Mouse (Mus musculus) macrophage (primary cell): ENCODE data around the gene Ptges3. TPM values are rescaled to one million over a fixed set of nuclear protein-coding genes. Genes with fewer than 3 reads are reported as not detected.

Source experiments
- H3K27ac ChIP-seq: fragments of 350-480 bp; formaldehyde crosslinking; 2 replicates; pipeline ENCODE4 v1.9.0; 2021
- H3K36me3 ChIP-seq: fragments of 350-480 bp; formaldehyde crosslinking; 2 replicates; pipeline ENCODE4 v1.9.0; 2021; ENCODE audit errors: inconsistent target
- H3K4me3 ChIP-seq: fragments of 350-480 bp; formaldehyde crosslinking; 2 replicates; pipeline ENCODE4 v1.9.0; 2021; ENCODE audit errors: inconsistent target
- H3K79me2 ChIP-seq: fragments of 350-480 bp; formaldehyde crosslinking; 2 replicates; pipeline ENCODE4 v1.9.0; 2021; ENCODE audit errors: inconsistent target
- WGBS: methylation state at CpG from one replicate; pipeline ENCODE4 v1.1.7; 2026; ENCODE audit warnings: inconsistent platforms; ENCODE audit not compliant: missing documents; 5-methylcytosine and 5-hydroxymethylcytosine counted together
- polyA plus RNA-seq: library from polyadenylated mRNA; stranded (reverse); fragments of 250-400 nt; gene quantifications from 3 replicates; pipeline ENCODE4 v1.2.4, GENCODE M21; 2018; ENCODE audit warnings: inconsistent platforms
- total RNA-seq, 78 experiments: library from RNA; depleted of rRNA; stranded (reverse); fragments of 250-400 nt; gene quantifications; 1 replicate in 9 of 78; 2 replicates in 24 of 78; 3 replicates in 43 of 78; 4 replicates in 2 of 78; pipeline ENCODE4 v1.2.4; 2018; ENCODE audit warnings: inconsistent platforms in 56 of 78

Gene Ptges3
- 10 to 100 TPM; 20.4 to 59.5 (median 32.0) TPM for total RNA-seq (2018; cell fraction: chromatin; rRNA removed)
- total RNA-seq (2018; cell fraction: cytosol; rRNA removed): 100 to 1,000 TPM; 104 to 143 (median 120) TPM
- 10 to 100 TPM; 32.1 to 91.0 (median 51.0) TPM for total RNA-seq (2018; cell fraction: nucleus; rRNA removed)
- 66.7 to 167 TPM (median 80.1 TPM) in 3 replicates for polyA plus RNA-seq

DNA sequence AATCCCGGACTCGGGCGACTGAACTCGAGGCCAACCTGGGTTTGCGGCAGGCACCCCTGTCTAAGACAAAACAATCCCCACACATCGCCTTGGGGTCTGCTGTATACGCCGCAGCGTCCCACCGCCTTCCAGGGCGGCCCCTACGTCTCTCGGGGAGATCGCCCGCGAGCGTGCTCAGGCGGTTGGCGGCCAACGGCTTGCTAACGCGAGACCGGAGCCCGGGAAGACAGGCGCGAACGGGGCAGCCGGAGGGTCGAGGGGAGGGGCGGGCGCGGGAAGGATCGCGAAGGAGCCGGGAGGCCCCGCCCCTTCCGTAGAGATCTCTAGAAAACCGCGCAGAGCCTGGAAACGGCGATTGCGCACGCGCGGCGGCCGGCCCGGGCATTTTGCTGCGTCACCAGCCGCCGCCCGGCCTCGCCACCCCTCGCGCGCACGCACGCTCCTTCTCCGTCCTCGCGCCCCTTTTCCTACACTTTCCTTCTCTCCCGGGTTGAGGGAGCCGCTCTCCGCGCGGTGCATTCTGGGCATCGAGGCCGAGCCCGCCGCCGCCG is at the start of gene Ptges3:
TSS of gene Ptges3 (plus strand) at position 354 of the 551 bp plus-strand sequence.
- Histone ChIP-seq H3K4me3 (peak within 1 kb of the TSS; percentile 65), H3K36me3 (no peaks in the 10 kb centered on the region), H3K27ac (peak within 1 kb of the TSS; percentile 82), H3K79me2 (peaks cover 44% of the 10 kb centered on the region)
- under 1% methylated on average over 53 of the region's 72 CpGs for WGBS

DNA sequence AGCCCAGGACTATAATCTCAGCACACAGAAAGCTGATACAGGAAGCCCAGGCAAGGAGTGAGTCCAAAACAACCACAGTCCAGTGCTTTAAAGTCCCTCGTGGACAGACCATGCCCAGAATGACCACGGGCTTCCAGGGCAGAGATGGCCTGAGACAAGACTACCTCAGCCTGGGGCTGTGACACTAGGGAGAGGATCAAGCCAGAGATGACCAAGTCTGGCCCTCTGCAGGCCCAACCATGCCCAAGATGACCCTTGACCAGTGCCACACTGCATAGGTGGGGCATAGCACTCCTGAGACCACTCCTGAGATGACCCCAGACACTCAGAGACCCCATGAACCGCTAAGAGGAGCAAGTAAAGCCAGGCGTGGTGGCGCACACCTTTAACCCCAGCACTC is 49.0 kb upstream of the Ptges3 start:
- H3K27ac ChIP-seq: no peak overlapping the region
- WGBS: 80% methylated on average over 5 of the region's 5 CpGs
- H3K36me3 ChIP-seq: no peaks in the 10 kb centered on the region
- no peak overlapping the region for H3K4me3 ChIP-seq
- no peaks in the 10 kb centered on the region for H3K79me2 ChIP-seq

DNA sequence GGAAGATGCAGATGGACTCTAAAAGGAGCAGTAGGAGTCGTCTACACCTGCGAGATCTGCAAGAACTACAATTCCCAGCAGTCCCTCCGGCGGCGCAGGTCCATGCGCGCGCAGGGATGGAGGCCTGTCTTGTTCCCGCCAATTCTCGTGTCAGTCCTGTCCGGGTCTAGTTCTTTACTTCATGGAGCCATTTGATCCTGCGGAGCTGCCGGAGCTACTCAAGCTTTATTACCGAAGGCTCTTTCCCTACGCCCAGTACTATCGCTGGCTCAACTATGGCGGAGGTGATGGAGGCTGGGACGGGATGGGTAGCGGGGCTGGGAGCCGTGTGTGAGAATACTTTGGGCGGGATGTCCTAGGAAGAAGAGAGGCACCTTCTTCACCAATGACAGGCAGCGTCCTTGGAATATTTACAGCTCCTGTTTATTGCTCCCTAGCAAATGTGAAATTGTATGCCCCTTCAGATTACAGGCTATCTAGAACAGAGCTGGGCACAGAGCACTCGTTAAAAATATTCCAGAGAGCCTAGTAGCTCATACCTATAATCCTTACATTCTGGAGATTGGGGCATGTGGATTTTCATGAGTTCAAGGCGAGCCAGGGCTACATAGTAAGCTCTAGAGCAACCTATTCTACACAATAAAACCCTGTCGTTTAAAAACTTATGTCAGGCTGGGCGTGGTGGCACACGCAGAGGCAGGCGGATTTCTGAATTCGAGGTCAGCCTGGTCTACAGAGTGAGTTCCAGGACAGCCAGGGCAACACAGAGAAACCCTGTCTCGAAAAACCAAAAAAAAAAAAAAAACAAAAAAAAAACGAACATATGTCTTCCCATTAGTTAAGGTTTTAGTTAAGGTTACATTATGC is 43.5 kb upstream of the Ptges3 start, which contains the start of gene Prim1:
TSS of gene Prim1 (plus strand) at position 101 of the 867 bp plus-strand sequence.
- Histone ChIP-seq H3K27ac (no peak within 1 kb of the TSS), H3K36me3 (no peaks in the 10 kb centered on the region), H3K79me2 (no peaks in the 10 kb centered on the region), H3K4me3 (peak within 1 kb of the TSS; percentile 66)
- WGBS: 5% methylated on average over 31 of the region's 31 CpGs

DNA sequence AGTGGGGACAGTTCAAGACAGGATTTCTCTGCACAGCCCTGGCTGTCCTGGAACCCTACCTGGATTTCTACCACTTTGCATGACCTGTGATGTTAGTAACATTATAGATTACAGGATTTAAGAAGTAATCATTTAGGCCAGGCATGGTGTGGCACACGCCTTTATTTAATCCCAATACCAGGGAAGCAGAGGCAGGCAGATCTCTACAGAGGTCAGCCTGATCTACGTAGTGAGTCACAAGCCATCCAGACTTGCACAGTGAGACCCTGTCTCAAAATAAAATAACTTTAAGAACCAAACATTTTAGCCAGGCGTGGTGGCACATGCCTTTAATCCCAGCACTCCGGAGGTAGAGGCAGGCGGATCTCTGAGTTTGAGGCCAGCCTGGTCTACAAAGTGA is 36.6 kb upstream of the Ptges3 start:
- Histone ChIP-seq H3K36me3 (no peaks in the 10 kb centered on the region), H3K4me3 (no peak overlapping the region), H3K27ac (no peak overlapping the region), H3K79me2 (no peaks in the 10 kb centered on the region)
- 98% methylated on average over 5 of the region's 5 CpGs for WGBS

DNA sequence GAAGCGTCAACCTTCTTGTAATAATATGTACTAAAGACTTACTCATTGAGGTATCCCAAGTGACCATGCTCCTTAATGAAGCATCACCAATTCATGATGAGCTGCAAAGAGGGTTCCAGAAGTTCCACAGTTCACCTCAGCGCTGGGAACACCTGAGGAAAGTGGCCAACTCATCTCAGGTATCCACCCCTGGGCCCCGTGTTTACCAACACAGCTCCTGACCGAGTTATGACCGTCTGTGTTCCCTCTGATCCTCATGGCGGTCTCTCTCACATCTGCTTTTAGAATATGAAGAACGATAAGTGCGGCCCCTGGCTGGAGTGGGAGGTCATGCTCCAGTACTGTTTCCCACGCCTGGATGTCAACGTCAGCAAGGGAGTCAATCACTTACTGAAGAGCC is 35.3 kb upstream of the Ptges3 start:
- no peak overlapping the region for H3K27ac ChIP-seq
- H3K4me3 ChIP-seq: no peak overlapping the region
- no peaks in the 10 kb centered on the region for H3K79me2 ChIP-seq
- WGBS: 98% methylated on average over 10 of the region's 10 CpGs
- no peaks in the 10 kb centered on the region for H3K36me3 ChIP-seq

DNA sequence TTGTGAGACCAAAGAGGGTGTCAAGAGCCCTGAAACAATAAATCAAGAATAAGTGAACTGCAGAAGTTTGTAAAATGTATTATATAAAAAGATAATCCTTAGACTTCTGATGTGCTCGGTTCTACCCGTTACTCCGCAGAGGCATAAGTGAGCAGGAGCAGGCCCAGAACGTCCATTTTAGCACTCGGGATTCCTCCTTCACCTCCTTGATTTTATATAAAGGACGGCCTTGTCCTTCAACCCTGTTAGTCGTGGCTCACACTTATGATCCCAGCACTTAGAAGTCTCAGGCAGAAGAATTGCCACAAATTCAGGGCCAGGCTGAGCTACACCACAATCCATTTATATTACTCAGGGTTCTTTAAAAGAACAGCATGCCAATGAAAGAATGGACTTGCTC is 28.8 kb upstream of the Ptges3 start:
- 92% methylated on average over 7 of the region's 7 CpGs for WGBS
- Histone ChIP-seq H3K4me3 (no peak overlapping the region), H3K36me3 (no peaks in the 10 kb centered on the region), H3K27ac (no peak overlapping the region), H3K79me2 (no peaks in the 10 kb centered on the region)

DNA sequence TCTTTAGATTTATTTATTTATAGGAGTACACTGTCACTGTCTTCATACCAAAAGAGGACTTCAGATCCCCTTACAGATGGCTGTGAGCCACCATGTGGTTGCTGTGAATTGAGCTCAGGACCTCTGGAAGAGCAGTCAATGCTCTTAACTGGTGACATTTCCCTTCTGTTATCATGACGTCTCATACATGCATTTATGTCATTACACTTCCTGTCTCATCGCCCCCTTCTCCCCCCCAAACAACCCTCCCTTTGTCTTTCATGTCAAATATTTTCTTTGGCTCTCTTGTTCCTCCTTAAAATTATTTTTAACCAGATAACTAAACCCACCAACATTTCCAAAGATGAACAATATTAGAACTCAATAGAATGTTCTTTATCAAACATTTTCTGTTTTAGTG is 27.9 kb upstream of the Ptges3 start:
- Histone ChIP-seq H3K36me3 (no peaks in the 10 kb centered on the region), H3K4me3 (no peak overlapping the region)
- 61% methylated on average over 2 of the region's 2 CpGs for WGBS

DNA sequence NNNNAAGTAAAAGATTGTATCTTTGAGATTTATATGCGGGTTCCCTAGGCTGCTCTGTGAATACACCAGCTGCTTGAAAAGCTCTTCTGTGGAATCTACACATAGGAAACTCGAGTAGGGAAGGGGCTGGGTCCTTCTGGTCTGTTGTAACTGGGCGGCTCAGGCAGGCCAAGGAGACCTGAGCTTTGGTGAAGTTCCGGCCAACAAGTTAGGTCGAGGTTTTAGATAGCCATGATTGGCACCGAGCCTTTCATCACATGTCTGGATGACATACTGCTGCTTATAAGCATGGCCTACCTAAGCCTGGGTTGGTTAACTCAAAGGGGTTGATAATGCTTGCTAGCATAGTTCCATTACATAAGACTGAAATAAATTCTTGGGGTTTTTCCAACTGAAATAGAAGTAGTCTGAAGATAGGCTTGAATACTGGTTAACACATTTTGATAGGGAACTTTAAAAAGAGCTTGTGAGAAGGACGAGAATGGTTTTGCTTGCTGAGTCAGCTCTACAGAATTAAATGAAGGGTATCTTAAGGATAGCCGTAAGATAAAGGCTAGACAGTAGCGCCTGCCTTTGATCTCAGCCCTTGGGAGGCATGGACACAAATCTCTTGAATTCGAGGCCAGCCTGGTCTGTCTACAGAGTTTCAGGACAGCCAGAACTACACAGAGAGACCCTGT is 21.9 kb upstream of the Ptges3 start:
- WGBS: 7% methylated on average over 10 of the region's 10 CpGs
- peaks cover 29% of the 10 kb centered on the region for H3K36me3 ChIP-seq
- H3K27ac ChIP-seq: peak overlapping the region; percentile 88

More for the DNA sequence above, 27.9 kb upstream of the Ptges3 start:
- Histone ChIP-seq H3K79me2 (peaks cover 4% of the 10 kb centered on the region), H3K27ac (no peak overlapping the region)

DNA sequence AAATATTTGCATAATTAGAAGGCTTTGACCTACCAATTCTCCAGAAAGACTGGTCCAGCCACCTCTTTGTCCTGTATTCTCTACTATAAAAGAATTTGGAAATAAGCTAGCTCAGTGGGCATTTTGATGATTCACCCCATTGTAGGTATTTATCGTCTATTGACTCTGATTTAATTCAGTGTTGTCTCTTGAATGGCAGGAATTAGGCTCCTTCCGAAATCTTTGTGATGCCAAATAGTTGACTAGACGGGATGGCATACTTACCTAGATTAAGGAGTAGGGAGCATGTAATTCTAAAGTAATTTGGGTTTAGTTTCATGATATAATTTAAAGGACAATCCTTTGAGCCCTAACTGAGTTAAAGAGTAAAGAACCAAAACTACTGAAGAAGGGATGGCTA is 20.8 kb upstream of the Ptges3 start:
- no peak overlapping the region for H3K4me3 ChIP-seq
- peaks cover 75% of the 10 kb centered on the region for H3K79me2 ChIP-seq
- H3K36me3 ChIP-seq: peaks cover 36% of the 10 kb centered on the region
- no peak overlapping the region for H3K27ac ChIP-seq
- 86% methylated on average over 3 of the region's 3 CpGs for WGBS

More for the DNA sequence above, 21.9 kb upstream of the Ptges3 start:
- H3K4me3 ChIP-seq: peak overlapping the region; percentile 99
- peaks cover 65% of the 10 kb centered on the region for H3K79me2 ChIP-seq

DNA sequence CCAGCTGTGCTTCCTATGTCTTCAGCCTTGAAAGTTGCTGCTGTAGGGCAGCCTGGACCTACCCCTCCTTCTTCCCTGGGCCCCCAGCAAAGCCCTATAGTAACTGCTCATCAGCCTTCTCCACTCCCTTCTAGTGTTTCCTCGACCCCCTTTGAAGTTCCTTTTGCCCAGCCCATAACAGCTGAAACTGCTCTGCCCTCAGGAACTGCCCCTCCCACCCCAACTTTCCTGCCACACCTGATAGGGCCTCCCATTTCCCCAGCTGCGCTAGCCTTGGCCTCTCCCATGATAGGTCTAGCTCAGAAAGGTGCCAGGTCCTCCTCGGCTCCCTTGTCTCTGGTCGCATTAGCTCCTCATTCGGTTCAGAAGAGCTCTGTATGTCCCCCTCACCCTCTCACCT is 19.6 kb upstream of the Ptges3 start:
- peaks cover 87% of the 10 kb centered on the region for H3K79me2 ChIP-seq
- 30% methylated on average over 5 of the region's 5 CpGs for WGBS
- no peak overlapping the region for H3K4me3 ChIP-seq
- H3K36me3 ChIP-seq: peaks cover 40% of the 10 kb centered on the region
- H3K27ac ChIP-seq: no peak overlapping the region

DNA sequence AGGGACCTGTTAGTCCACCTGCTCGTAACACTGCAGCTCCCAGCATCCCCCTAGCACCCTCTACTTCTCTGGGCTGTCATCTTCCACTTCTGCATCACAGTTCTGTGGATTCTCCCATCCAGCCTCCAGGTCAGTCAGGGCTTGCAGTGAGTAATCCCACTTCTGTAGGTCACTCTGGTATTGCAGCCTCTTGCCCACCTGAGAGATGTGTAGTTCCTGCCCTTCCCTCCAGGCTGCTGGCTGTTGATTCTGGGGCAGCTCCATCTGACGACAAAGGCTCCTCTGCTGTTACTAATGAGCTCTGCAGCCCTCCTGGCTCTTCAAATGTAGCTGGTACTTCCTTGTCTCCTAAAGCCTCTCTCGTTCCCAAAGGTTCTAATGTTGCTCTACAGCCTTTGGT is 18.9 kb upstream of the Ptges3 start:
- H3K27ac ChIP-seq: no peak overlapping the region
- WGBS: 89% methylated on average over 3 of the region's 3 CpGs
- no peak overlapping the region for H3K4me3 ChIP-seq
- H3K79me2 ChIP-seq: peaks cover 94% of the 10 kb centered on the region
- H3K36me3 ChIP-seq: peaks cover 47% of the 10 kb centered on the region

DNA sequence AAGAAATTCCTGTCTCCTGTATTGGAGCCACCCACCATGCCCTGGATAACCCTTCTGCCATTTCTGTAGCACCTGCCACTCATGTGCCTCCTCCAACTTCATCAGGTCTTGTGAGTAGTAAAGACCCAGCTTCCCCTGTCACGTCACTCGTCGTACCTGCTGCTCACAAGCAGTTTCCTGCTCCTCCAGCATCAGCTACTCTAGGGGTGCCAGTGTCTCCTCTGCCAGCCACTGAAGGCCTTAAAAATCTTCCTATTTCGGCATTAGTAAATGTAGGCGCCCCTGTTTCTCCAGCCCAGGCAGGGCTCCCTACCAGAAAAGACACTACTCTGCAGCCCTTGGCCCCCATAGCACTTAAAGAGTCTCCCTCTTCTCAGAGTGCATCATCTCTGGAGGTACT is 18.5 kb upstream of the Ptges3 start:
- Histone ChIP-seq H3K36me3 (peaks cover 48% of the 10 kb centered on the region), H3K27ac (no peak overlapping the region), H3K79me2 (peaks cover 99% of the 10 kb centered on the region), H3K4me3 (no peak overlapping the region)
- WGBS: 88% methylated on average over 5 of the region's 5 CpGs

DNA sequence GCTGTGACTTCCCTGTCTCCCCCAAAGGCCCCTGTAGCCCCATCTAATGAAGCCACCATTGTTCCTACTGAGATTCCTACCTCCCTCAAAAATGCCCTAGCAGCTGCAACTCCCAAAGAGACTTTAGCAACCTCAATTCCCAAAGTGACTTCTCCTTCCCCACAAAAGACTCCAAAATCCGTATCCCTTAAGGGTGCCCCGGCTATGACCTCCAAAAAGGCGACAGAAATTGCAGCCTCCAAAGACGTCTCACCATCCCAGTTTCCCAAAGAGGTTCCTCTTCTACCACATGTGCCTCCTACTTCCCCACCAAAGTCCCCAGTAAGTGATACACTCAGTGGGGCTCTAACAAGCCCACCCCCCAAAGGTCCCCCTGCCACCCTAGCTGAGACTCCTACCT is 17.1 kb upstream of the Ptges3 start:
- peaks cover 97% of the 10 kb centered on the region for H3K79me2 ChIP-seq
- H3K36me3 ChIP-seq: peaks cover 61% of the 10 kb centered on the region
- 89% methylated on average over 4 of the region's 4 CpGs for WGBS
- no peak overlapping the region for H3K27ac ChIP-seq
- H3K4me3 ChIP-seq: no peak overlapping the region

DNA sequence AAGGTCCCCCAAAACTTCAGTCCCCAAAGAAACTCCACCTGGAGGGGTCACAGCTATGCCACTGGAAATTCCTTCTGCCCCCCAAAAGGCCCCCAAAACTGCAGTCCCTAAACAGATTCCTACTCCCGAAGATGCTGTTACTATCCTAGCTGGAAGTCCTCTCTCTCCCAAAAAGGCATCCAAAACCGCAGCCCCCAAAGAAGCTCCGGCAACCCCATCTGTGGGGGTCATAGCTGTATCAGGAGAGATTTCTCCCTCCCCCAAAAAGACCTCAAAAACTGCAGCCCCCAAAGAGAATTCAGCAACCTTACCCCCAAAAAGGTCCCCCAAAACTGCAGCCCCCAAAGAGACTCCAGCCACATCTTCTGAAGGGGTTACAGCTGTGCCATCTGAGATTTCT is 16.3 kb upstream of the Ptges3 start:
- Histone ChIP-seq H3K79me2 (peaks cover 89% of the 10 kb centered on the region), H3K27ac (no peak overlapping the region), H3K36me3 (peaks cover 66% of the 10 kb centered on the region), H3K4me3 (no peak overlapping the region)
- WGBS: 91% methylated on average over 3 of the region's 3 CpGs
